Mouse (Mus musculus): ENCODE data around the gene Ypel2. TPM values are rescaled to one million over a fixed set of nuclear protein-coding genes. Genes with fewer than 3 reads are reported as not detected.

Gene Ypel2
- total and polyA plus RNA-seq, 3 experiments = 0.23 to 0.52 TPM; not detected in 1

GRCm38 (mm10) chr11:86905261-86905660 is 88.2 kb downstream of the Ypel2 start (continued):
- no peak for TF ChIP-seq MAX (IDR thresholded peaks at IDR 0.05; ENCODE audit: low read length)

DNA sequence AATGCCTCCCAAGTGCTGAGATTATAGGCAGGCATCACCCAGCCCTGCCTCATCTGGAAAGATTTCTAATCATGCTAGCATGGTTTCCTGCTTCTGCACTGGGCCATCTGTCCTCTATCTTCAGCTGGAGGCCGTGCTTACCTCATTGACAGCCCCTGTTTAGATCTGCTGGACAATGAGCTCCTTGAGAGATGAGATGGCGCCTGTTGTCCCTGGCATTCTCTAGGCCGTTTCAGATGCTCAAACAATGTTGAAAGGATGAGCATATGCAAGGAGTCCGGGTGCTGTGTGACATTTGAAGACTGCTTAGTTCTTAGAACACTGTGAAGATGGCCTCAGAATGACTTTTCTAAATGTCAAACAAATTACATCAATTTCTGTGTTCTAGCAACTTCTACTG is 88.8 kb downstream of the Ypel2 start:
- Histone ChIP-seq H3K9ac (ENCODE audit: control insufficient read depth, low read depth, low read length, poor library complexity, severe bottlenecking) (no peak overlapping the region), H3K4me3 (ENCODE audit: control insufficient read depth in 1 of 2, insufficient read depth in 1 of 2, low read depth in 2 of 2, low read length in 2 of 2) (no peak overlapping the region), H3K36me3 (ENCODE audit: control insufficient read depth in 1 of 2, insufficient read depth in 2 of 2, low read length in 2 of 2) (peaks cover 0 to 26% of the 10 kb centered on the region in 2 experiments; a peak in 2 of 4 replicates), H3K9me3 (replicated peaks; ENCODE audit: insufficient read depth, low read length) (no peaks in the 10 kb centered on the region), H3K27me3 (ENCODE audit: control insufficient read depth in 1 of 2, insufficient read depth in 2 of 2, low read length in 2 of 2) (peaks cover 0 to 3% of the 10 kb centered on the region in 2 experiments; a peak in 1 of 4 replicates), H3K79me2 (ENCODE audit: control insufficient read depth, insufficient read depth, low read length, poor library complexity) (no peaks in the 10 kb centered on the region; the same call in 1 of the 2 replicates), H3K4me1 (ENCODE audit: control insufficient read depth in 1 of 2, insufficient read depth in 2 of 2, low read length in 2 of 2) (peaks cover 17 to 27% of the 10 kb centered on the region in 2 experiments), H3K27ac (ENCODE audit: control insufficient read depth, low read depth, low read length) (no peak overlapping the region)
- TF ChIP-seq POLR2A (IDR thresholded peaks at IDR 0.05; ENCODE audit: control insufficient read depth in 1 of 2, insufficient read depth in 1 of 2, low read depth in 1 of 2, low read length in 2 of 2, poor library complexity in 1 of 2) (no peak), MEF2A (IDR thresholded peaks at IDR 0.05; ENCODE audit: extremely low read depth, insufficient replicate concordance, low read depth, low read length, poor library complexity, severe bottlenecking) (no peak), E2F4 (IDR thresholded peaks at IDR 0.05; ENCODE audit: borderline replicate concordance, low read depth, low read length) (no peak), ZC3H11A (IDR thresholded peaks at IDR 0.05; ENCODE audit: low read depth, low read length) (no peak), BHLHE40 (IDR thresholded peaks at IDR 0.05; ENCODE audit: borderline replicate concordance, low read depth, low read length) (no peak), MAX (IDR thresholded peaks at IDR 0.05; ENCODE audit: low read length) (no peak), ZMIZ1 (IDR thresholded peaks at IDR 0.05; ENCODE audit: low read depth, low read length) (no peak), USF1 (IDR thresholded peaks at IDR 0.05; ENCODE audit: low read depth, low read length) (no peak), MAZ (IDR thresholded peaks at IDR 0.05; ENCODE audit: low read depth, low read length) (no peak)
- DNase-seq (ENCODE audit: low read depth, low spot score) = no peak

DNA sequence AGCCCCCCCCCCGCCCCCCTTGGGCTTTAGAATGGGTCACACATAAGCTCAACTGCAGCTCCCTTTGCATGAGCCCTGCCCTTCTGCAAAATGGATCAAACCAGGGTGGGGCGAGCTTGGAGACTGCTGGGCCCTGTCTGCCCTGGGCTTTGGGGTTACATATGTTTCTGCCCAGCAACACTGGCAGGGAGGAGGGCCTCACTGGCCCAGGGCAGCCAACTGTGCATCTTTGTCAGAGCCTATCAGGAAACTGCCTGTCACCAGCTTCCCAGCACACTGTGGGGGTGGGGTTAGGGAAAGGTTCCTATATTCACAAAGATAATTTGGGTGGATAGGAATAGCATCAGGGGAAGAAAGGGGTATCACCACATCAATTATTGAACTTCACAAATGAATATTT is 95.1 kb downstream of the Ypel2 start:
- Histone ChIP-seq H3K4me1 (ENCODE audit: control insufficient read depth in 1 of 2, insufficient read depth in 2 of 2, low read length in 2 of 2) (peaks cover 9 to 19% of the 10 kb centered on the region in 2 experiments), H3K9me3 (replicated peaks; ENCODE audit: insufficient read depth, low read length) (no peaks in the 10 kb centered on the region), H3K79me2 (ENCODE audit: control insufficient read depth, insufficient read depth, low read length, poor library complexity) (no peaks in the 10 kb centered on the region), H3K9ac (ENCODE audit: control insufficient read depth, low read depth, low read length, poor library complexity, severe bottlenecking) (no peak overlapping the region), H3K27me3 (ENCODE audit: control insufficient read depth in 1 of 2, insufficient read depth in 2 of 2, low read length in 2 of 2) (peaks cover 0 to 3% of the 10 kb centered on the region in 2 experiments; a peak in 1 of 4 replicates), H3K4me3 (ENCODE audit: control insufficient read depth in 1 of 2, insufficient read depth in 1 of 2, low read depth in 2 of 2, low read length in 2 of 2) (no peak overlapping the region), H3K36me3 (ENCODE audit: control insufficient read depth in 1 of 2, insufficient read depth in 2 of 2, low read length in 2 of 2) (peaks cover 0 to 15% of the 10 kb centered on the region in 2 experiments; a peak in 2 of 4 replicates), H3K27ac (ENCODE audit: control insufficient read depth, low read depth, low read length) (no peak overlapping the region)
- peak; percentile 34 for DNase-seq (ENCODE audit: low read depth, low spot score)
- no peak for TF ChIP-seq MYB (IDR thresholded peaks at IDR 0.05; ENCODE audit: low read depth, low read length)
- TF ChIP-seq BHLHE40 (IDR thresholded peaks at IDR 0.05; ENCODE audit: borderline replicate concordance, low read depth, low read length) = no peak
- TF ChIP-seq SIN3A (IDR thresholded peaks at IDR 0.05; ENCODE audit: low read length) = no peak
- TF ChIP-seq E2F4 (IDR thresholded peaks at IDR 0.05; ENCODE audit: borderline replicate concordance, low read depth, low read length) = no peak
- no peak for TF ChIP-seq CTCF (IDR thresholded peaks at IDR 0.05 in 2 of 3, conservative IDR thresholded peaks at IDR 0.05 in 1 of 3; ENCODE audit: control insufficient read depth in 1 of 3, insufficient read depth in 1 of 3, low read depth in 2 of 3, low read length in 3 of 3, poor library complexity in 1 of 3, severe bottlenecking in 1 of 3)
- no peak for TF ChIP-seq EP300 (IDR thresholded peaks at IDR 0.05; ENCODE audit: low read depth in 1 of 2, low read length in 2 of 2)
- TF ChIP-seq NRF1 (IDR thresholded peaks at IDR 0.05; ENCODE audit: insufficient read depth, low read depth, low read length, poor library complexity, severe bottlenecking) = no peak
